Mouse (Mus musculus): ENCODE measurements at regions not wholly inside any gene's neighbourhood (a gene's known extent, or its start where the extent isn't known, plus 50 kb on each side); places are given as distances from the start of the nearest gene placed in this dataset.
A peak's percentile ranks its signal among the peaks of the same experiment; 100 is the strongest.

GRCm38 (mm10) chr1:186224231-186224630, 107.1 kb upstream of the Lyplal1 start:
- DNase-seq = no peak

- DNase-seq = no peak
Measured at GRCm38 (mm10) chr1:186223417-186223816, 106.3 kb upstream of the Lyplal1 start.

GRCm38 (mm10) chr1:186218995-186219394, 101.9 kb upstream of the Lyplal1 start:
- DNase-seq = no peak

- no peak for DNase-seq
Measured at GRCm38 (mm10) chr1:186217198-186217597, 100.1 kb upstream of the Lyplal1 start.

GRCm38 (mm10) chr1:186204151-186204550, 87.0 kb upstream of the Lyplal1 start:
- no peak for DNase-seq

- no peak for DNase-seq
Measured at GRCm38 (mm10) chr1:186202536-186202935, 85.4 kb upstream of the Lyplal1 start.

- no peak for DNase-seq
Measured at GRCm38 (mm10) chr1:186198391-186198790, 81.3 kb upstream of the Lyplal1 start.

- peak; percentile 30 for DNase-seq
Measured at GRCm38 (mm10) chr1:186197057-186197456, 79.9 kb upstream of the Lyplal1 start.

- DNase-seq = peak; percentile 71
Measured at GRCm38 (mm10) chr1:186189390-186189789, 72.3 kb upstream of the Lyplal1 start.

GRCm38 (mm10) chr1:186187372-186187771, 70.3 kb upstream of the Lyplal1 start:
- DNase-seq = no peak

GRCm38 (mm10) chr1:186183204-186183651, 66.1 kb upstream of the Lyplal1 start:
- no peak for DNase-seq

- DNase-seq = peak; percentile 88
Measured at GRCm38 (mm10) chr1:186182498-186183203, 65.5 kb upstream of the Lyplal1 start.

GRCm38 (mm10) chr1:186177019-186177418, 59.9 kb upstream of the Lyplal1 start:
- DNase-seq = no peak

GRCm38 (mm10) chr1:186173472-186174014, 56.4 kb upstream of the Lyplal1 start:
- no peak for DNase-seq

GRCm38 (mm10) chr1:186171691-186172090, 54.6 kb upstream of the Lyplal1 start:
- DNase-seq = no peak

Data from kidney, postnatal 10 days (tissue).